Mouse (Mus musculus) embryonic facial prominence, embryonic 15.5 days (tissue): ENCODE results near the gene Ppat. TPM values are rescaled to one million over a fixed set of nuclear protein-coding genes. Genes with fewer than 3 reads are reported as not detected.
A peak's percentile ranks its signal among the peaks of the same experiment; 100 is the strongest.

Experiments used
- ATAC-seq: fragments of 200-750 bp; cut with Nextera tagmentation; 2 replicates; pipeline ENCODE4 v1.8.0; 2017; ENCODE audit warnings: low read depth, moderate TSS enrichment; ENCODE audit not compliant: insufficient number of reproducible peaks, low FRiP score, low TSS enrichment
- H3K27ac ChIP-seq: fragments of 300-500 bp; sonication (generic); replicated peaks from 2 replicates; pipeline ENCODE4 v1.5.1; 2015; ENCODE audit warnings: mild to moderate bottlenecking, inconsistent platforms
- H3K27me3 ChIP-seq: fragments of 300-500 bp; sonication (generic); 2 replicates; pipeline ENCODE4 v1.6.1; 2015; ENCODE audit warnings: inconsistent platforms
- H3K36me3 ChIP-seq: fragments of 300-500 bp; sonication (generic); 2 replicates; pipeline ENCODE4 v1.6.1; 2015; ENCODE audit warnings: mild to moderate bottlenecking, inconsistent platforms
- H3K4me1 ChIP-seq: fragments of 300-500 bp; sonication (generic); 2 replicates; pipeline ENCODE4 v1.6.1; 2015; ENCODE audit warnings: inconsistent platforms
- H3K4me2 ChIP-seq: fragments of 300-500 bp; sonication (generic); replicated peaks from 2 replicates; pipeline ENCODE4 v1.6.1; 2015; ENCODE audit warnings: mild to moderate bottlenecking, inconsistent platforms
- H3K4me3 ChIP-seq: fragments of 300-500 bp; sonication (generic); replicated peaks from 2 replicates; pipeline ENCODE4 v1.5.1; 2015; ENCODE audit warnings: mild to moderate bottlenecking, inconsistent platforms
- H3K9ac ChIP-seq: fragments of 300-500 bp; sonication (generic); 2 replicates; pipeline ENCODE4 v1.6.1; 2015; ENCODE audit warnings: inconsistent platforms
- H3K9me3 ChIP-seq: fragments of 300-500 bp; sonication (generic); replicated peaks from 2 replicates; pipeline ENCODE4 v1.6.1; 2016; ENCODE audit warnings: inconsistent platforms
- WGBS: fragments of 180-500 bp; shearing (Covaris S2); methylation state at CpG from one replicate; pipeline ENCODE4 v1.1.7; 2015; 5-methylcytosine and 5-hydroxymethylcytosine counted together
- polyA plus RNA-seq: library from polyadenylated mRNA; unstranded; fragments of >200 nt; fragmentation: Nextera tagmentation; extraction: Ambion mirVana; gene quantifications from 2 replicates; pipeline ENCODE4 v1.2.1, GENCODE M21; 2015

Gene Ppat
- polyA plus RNA-seq, 1 experiment from 2014 or later: 17.1 TPM

DNA sequence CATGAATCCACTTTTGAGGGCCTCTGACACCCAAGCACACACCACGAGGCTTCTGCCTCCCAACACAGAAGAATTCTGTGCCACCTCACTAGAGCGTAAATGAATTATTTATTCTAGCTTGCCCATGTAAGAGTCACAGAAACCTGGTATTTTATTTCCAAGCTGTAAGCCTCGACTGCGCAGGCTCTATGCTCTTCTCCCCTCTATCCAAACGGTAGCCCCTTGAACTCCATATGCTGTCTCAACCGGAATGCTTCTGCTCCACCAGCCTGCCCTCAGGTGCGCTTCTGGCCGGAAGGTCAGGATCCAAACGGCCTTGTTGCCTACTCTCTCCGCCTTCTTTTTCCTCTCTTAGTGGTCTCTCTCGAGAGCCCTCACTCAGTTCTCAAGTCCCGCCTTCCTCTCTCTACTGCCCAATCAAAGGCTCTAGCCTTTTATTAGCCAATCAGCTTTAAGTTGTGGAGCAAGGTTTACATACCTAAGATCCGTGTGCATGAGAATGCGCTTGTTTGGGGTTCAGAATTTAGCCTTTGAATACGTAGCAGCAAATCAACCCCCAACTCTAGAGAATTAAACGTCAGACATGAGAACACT lies 82.6 kb downstream of the Ppat start:
- WGBS: 27% methylated on average over 16 of the region's 16 CpGs
- no peak overlapping the region for H3K27ac ChIP-seq

DNA sequence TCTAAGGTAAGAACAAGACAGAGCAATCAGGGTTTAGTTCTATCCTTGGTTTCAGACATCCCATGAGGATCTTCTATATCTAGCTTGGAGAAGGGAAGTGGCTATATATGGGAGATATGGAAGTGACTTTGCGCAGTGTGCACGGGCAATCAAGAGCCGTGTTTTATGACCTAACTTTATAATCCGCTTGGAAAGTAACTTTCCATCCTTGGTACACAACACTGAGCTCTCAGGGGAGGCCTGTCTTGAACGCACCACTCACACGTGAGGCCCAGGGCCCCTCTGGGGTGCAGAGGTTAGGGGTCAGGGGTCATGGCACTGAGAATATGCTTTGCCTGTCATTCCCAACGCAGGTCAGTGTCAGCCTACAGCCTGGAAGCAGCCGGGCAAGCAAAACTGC lies 84.6 kb downstream of the Ppat start:
- H3K27me3 ChIP-seq: no peaks in the 10 kb centered on the region
- WGBS: 75% methylated on average over 8 of the region's 8 CpGs
- H3K4me3 ChIP-seq: no peak overlapping the region
- H3K36me3 ChIP-seq: peaks cover 16% of the 10 kb centered on the region
- no peak for ATAC-seq
- no peak overlapping the region for H3K9ac ChIP-seq
- no peaks in the 10 kb centered on the region for H3K9me3 ChIP-seq
- no peaks in the 10 kb centered on the region for H3K4me1 ChIP-seq
- no peak overlapping the region for H3K27ac ChIP-seq
- no peak overlapping the region for H3K4me2 ChIP-seq

More for the DNA sequence above, 82.6 kb downstream of the Ppat start:
- peak overlapping the region; percentile 40 for H3K4me3 ChIP-seq
- H3K4me2 ChIP-seq: peak overlapping the region; percentile 47
- peaks cover 22% of the 10 kb centered on the region for H3K36me3 ChIP-seq
- no peak overlapping the region for H3K9ac ChIP-seq
- ATAC-seq: peak; percentile 80
- H3K9me3 ChIP-seq: no peaks in the 10 kb centered on the region
- no peaks in the 10 kb centered on the region for H3K27me3 ChIP-seq
- no peaks in the 10 kb centered on the region for H3K4me1 ChIP-seq

Other genes with a start within 250 kb of the Ppat start
- 17.8 and 18.8 TPM in 2 replicates for gene Aasdh, start 46.1 kb downstream of the Ppat start, polyA plus RNA-seq
- 223 and 228 TPM in 2 replicates for gene Paics, start 271 bp downstream of the Ppat start, polyA plus RNA-seq
- 97.3 and 106 TPM in 2 replicates for gene Srp72, start 23.1 kb upstream of the Ppat start, polyA plus RNA-seq
- gene Arl9, start 52.5 kb upstream of the Ppat start, polyA plus RNA-seq: not detected in 2 replicates
- 0.59 and 1.2 TPM in 2 replicates for gene Thegl, start 64.4 kb upstream of the Ppat start, polyA plus RNA-seq
- gene Hopx, start 163.5 kb upstream of the Ppat start, polyA plus RNA-seq: 3.5 and 4.7 TPM in 2 replicates